Mouse (Mus musculus) cerebellum, adult 9-11 months (tissue): Measurements from ENCODE around the gene Ssrp1.

Source experiments
- DNase-seq: peaks from one replicate; pipeline ENCODE4 v3.0.0; 2022

Ssrp1 gene

DNA sequence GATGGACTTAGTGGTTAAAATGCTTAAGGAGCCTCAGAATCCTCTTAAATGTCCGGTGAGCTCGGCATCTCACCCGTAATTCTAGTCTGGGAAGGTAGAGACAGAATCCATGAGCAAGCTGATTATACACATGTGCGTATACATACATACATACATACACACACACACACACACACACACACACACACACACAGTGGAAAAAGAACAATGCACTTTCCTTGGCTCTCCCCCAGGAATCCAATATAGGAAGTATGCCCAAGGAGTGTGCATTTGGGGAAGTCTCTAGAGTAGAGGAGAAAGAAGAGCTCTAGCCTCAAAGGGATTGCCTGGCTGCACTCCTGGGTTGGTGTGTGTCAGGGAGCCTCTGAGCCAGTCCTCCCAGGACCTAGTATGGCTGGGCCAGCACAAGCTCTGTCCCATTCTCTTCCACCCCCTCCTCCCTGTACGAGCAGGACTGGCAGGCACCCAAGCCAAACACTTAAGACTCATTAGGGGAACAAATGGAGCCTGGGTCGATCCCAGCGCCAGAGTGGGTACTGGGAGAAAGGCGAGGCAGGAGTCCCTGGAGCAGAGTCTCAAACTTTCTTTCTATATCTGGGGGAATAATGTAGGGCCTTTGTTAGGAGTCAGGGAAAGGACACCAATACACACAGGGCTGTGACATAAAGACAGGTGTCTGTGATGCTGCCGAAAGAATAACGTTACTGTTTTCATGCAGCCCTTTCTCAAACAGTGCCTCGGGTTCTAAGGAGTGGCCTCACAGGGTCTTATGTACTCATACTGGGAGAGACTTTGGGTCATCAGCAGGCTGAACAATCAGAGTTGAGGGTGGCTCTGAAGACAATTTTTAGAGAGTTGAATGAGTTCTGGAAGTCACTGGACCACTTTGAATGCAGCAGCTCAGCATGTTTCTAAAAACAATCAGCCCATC is 51.9 kb downstream of the Ssrp1 start:
- DNase-seq, result no peak

DNA sequence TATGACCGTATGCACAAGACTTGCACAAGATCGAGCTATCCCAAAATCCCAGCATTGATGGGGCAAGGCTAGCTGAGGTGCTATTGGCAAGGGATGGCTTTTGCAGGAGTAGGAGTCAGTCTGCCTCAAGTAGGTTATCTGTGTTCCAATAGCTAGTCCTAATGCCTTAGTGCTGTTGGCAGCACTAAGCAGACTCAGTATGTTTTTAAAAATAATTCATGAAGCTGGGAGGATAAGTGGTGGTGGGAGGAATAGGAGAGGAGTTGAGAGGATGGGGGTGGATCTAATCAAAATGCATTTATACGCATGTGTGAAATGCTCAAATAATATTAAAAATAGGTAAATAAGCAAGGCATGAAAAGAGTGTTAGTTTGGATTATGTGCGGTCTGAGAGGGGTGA is 54.3 kb downstream of the Ssrp1 start:
- no peak for DNase-seq

DNA sequence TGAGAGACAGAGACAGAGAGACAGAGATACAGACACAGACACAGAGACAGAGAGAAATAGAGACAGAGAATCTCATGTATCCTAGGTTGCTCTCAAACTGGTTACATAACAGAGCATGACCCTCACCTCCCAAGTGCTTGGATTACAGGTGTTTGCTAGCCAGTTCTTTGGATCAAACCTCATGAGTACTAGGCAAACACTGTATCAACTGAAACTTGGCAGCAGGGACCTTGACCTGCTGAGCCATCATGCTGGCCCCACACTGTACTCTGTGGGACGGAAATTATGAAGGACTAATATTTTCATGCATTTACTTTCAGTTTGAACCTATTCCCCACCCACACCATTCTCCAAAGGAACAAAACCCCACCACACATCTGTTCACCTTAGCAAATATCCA is 56.3 kb downstream of the Ssrp1 start:
- no peak for DNase-seq

DNA sequence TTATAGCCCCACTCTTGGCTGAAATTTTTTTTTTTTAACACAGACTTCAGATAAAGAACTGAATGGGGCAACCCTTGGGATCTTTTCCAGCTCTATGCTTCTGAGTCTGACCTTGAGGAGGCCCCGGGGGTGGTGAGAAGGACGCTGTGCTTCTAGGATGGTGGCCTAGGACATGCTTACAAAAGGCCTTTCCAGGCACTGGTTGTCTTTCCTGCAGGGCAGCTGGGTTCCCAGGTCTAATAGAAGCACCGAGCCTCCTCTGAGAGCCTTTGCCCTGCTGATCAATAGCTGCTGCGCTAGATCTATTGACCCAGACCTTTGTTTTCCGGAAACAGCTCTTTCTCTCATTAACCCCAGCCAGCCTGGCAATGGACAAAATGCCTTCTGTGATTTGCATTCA is 58.9 kb downstream of the Ssrp1 start:
- DNase-seq, result no peak
